Mouse (Mus musculus) left cerebral cortex, adult 2 months (tissue): ENCODE measurements around the gene Gm17387. TPM values are rescaled to one million over a fixed set of nuclear protein-coding genes. Genes with fewer than 3 reads are reported as not detected.

ENCODE experiments used
- DNase-seq, 2 experiments: peaks; one replicate each; pipeline ENCODE4 v3.0.0; 2021 to 2022; ENCODE audit warnings: low spot score in 2 of 2, mixed read lengths in 1 of 2; ENCODE audit errors: extremely low spot score in 1 of 2
- H3K27ac ChIP-seq: fragments of 200-600 bp; 2 replicates; pipeline ENCODE4 v1.8.1; 2022
- H3K4me3 ChIP-seq: fragments of 200-600 bp; 2 replicates; pipeline ENCODE4 v1.8.1; 2022
- CTCF ChIP-seq: fragments of 200-600 bp; IDR thresholded peaks from 2 replicates; pipeline ENCODE4 v1.8.1; 2022; ENCODE audit warnings: antibody characterized with exemption, mild to moderate bottlenecking, moderate library complexity
- intact Hi-C: fragments of 180-260 bp; cut with DNase I; formaldehyde crosslinking; loops from one replicate; pipeline ENCODE4 v1.15.1; 2025
- total RNA-seq, 2 experiments: library from RNA; stranded (reverse); gene quantifications; 2 replicates each; pipeline ENCODE4 v1.2.3; 2021

Gm17387 gene
- total RNA-seq, 2 experiments from 2014 or later: not detected

GRCm38 (mm10) chr7:141040867-141041606 lies 12.1 kb downstream of the Gm17387 start:
- Histone ChIP-seq H3K27ac (no peak overlapping the region), H3K4me3 (no peak overlapping the region)
- no peak for TF ChIP-seq CTCF
- intact Hi-C loops: loop anchor here (10.0 kb wide), 1 partner anchor 966 kb away; no protein-coding TSS in a partner anchor
- no peak for DNase-seq

DNA sequence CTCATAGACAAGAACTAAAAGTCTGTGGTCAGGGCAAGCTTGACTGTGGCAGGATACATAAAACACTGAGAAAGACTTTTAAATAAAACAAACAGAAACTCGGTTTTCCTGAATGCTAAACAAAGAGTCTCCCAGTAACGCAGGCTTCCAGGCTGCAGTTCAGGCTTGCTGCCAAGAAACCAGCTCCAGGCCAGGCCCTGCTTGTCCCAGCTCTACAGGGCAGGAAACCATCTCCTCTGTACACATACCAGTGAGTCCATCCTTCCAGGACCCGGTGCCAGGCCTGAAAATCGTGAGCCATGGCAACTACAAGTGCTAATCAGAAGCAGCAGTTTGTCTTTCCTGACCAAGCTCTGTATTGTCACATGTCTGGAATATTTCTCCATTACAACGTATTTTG lies 12.7 kb downstream of the Gm17387 start:
- intact Hi-C loops: loop anchor here (10.0 kb wide), 1 partner anchor 967 kb away; no protein-coding TSS in a partner anchor
- no peak for DNase-seq
- Histone ChIP-seq H3K27ac (no peak overlapping the region), H3K4me3 (no peak overlapping the region)
- TF ChIP-seq CTCF: no peak

DNA sequence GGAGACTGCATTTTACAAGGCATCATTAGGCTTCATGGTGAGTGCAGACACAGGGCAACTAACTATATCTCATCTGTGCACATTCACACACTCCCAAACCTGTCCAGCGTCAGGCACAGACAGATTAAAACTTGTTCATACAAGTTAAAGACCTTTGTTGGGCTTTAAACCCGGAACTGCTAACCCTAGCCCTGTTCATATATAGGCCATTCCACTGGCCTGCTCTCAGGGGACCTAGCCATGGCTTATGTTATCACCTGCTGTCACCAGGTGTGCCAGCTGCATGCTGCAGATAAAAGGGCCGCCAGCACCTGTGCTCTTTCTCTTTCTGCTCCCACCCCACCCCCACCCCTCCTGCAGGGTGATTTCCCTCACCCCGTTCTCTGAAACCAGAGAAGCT lies 13.6 kb downstream of the Gm17387 start:
- H3K27ac ChIP-seq: no peak overlapping the region
- TF ChIP-seq CTCF: no peak
- DNase-seq: no peak
- intact Hi-C loops: loop anchor here (10.0 kb wide), 1 partner anchor 968 kb away; no protein-coding TSS in a partner anchor
- H3K4me3 ChIP-seq: no peak overlapping the region

DNA sequence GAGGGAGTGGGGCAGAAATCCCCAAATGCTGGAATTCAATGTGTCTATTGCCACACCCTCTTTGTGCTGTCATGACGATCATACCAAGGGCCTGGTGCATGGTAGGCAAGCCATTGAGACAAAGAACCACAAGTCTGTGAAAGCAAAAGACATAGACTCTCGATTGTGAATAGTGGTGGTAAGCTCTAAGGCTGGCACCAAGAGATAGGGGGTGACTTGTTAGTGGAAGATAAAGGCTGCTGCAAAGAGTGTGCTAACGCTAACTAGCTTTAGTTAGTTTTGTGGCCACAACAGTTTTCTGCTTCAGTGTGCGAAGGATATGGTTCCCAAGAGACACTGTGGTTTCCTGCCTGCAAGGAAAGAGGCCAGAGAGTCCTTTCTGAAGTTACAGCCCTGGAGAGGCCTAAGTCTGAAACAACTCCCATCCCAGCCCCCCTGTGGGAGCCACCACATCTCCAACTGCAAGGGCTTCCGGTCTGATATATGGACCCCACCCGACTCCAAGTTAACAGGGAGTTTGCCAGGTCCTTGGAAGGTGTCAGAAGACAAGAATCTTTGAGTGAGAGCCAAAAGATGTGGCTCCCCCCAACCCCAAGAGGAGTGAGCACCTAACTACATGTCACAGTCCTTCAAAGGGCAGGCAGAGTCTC lies 18.1 kb downstream of the Gm17387 start:
- intact Hi-C loops: loop anchor here (1.0 to 10.0 kb wide), 2 partner anchors 38 to 972 kb away; no protein-coding TSS in a partner anchor
- DNase-seq: no peak
- H3K27ac ChIP-seq: peak overlapping the region; percentile 79
- no peak for TF ChIP-seq CTCF
- no peak overlapping the region for H3K4me3 ChIP-seq

DNA sequence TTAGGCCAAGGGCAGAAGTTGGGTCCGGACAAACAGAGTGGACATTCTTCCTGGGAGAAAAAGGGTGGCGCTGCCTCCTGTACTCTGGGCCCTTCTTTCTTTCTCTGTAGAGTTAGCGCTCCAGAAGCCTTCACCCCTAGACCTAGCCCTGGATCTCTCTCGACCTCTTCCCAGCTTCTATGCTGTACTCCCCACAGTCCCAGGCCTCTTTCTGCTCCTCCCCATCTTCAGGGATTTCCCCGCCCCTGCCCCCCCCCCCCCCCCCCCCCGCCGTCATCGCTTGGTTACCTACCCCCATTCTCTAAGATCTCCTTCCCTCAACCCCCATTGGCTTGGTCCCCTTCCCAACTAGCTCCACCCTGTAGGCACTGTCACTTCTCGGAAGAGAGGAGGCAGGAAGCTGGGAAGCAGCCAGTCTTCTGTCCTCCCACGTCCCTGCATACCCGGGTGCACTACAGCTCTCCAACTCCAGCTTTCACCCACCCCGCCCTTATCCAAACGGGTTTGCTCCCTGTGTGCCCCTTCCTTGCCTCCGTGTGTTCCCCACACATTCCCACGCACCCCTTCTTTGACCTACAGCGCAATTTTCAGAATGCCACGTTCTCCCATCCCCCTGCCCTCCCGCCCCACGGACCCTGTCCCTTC lies 18.8 kb downstream of the Gm17387 start:
- peak; percentile 63 to 67 for DNase-seq
- H3K4me3 ChIP-seq: peak overlapping the region; percentile 46
- no peak for TF ChIP-seq CTCF
- intact Hi-C loops: loop anchor here (1.0 to 10.0 kb wide), 5 partner anchors 38 to 973 kb away; partner anchors contain the start of gene Scgb1c1
- peak overlapping the region; percentile 87 for H3K27ac ChIP-seq

- intact Hi-C loops: loop anchor here (1.0 to 10.0 kb wide), 4 partner anchors 89 to 974 kb away; partner anchors contain the start of gene Scgb1c1
- peak; percentile 77 for TF ChIP-seq CTCF
- peak; percentile 87 to 90 for DNase-seq
Observed at GRCm38 (mm10) chr7:141048226-141049218, 19.6 kb downstream of the Gm17387 start.

GRCm38 (mm10) chr7:141049326-141049725 lies 20.4 kb downstream of the Gm17387 start:
- Histone ChIP-seq H3K27ac (no peak overlapping the region), H3K4me3 (no peak overlapping the region)
- intact Hi-C loops: loop anchor here (10.0 kb wide), 1 partner anchor 975 kb away; no protein-coding TSS in a partner anchor
- TF ChIP-seq CTCF: no peak
- DNase-seq: no peak

More at GRCm38 (mm10) chr7:141048226-141049218, 19.6 kb downstream of the Gm17387 start:
- Histone ChIP-seq H3K4me3 (peak overlapping the region; percentile 46), H3K27ac (peak overlapping the region; percentile 87)

- H3K27ac ChIP-seq: no peak overlapping the region
- no peak for DNase-seq
- TF ChIP-seq CTCF: no peak
- H3K4me3 ChIP-seq: no peak overlapping the region
- intact Hi-C loops: no loop called here
Observed at GRCm38 (mm10) chr7:141051060-141051685, 22.2 kb downstream of the Gm17387 start.

GRCm38 (mm10) chr7:141052016-141052415 lies 23.1 kb downstream of the Gm17387 start:
- DNase-seq: no peak
- H3K27ac ChIP-seq: no peak overlapping the region
- TF ChIP-seq CTCF: no peak
- H3K4me3 ChIP-seq: no peak overlapping the region
- intact Hi-C loops: no loop called here

- Histone ChIP-seq H3K27ac (no peak overlapping the region), H3K4me3 (no peak overlapping the region)
- TF ChIP-seq CTCF: no peak
- no peak for DNase-seq
- intact Hi-C loops: no loop called here
Observed at GRCm38 (mm10) chr7:141052421-141052820, 23.5 kb downstream of the Gm17387 start.
